Mouse (Mus musculus) adrenal gland, postnatal 10 days (tissue): Measurements from ENCODE around the gene Dmrtc2. TPM values are rescaled to one million over a fixed set of nuclear protein-coding genes. Genes with fewer than 3 reads are reported as not detected.
"Not testable (repeated sequence)": the region's sequence is repeated elsewhere in the genome, so short reads cannot be mapped to it uniquely, and the experiment has no call there.

ENCODE experiments used
- DNase-seq: peaks from one replicate; pipeline ENCODE4 v3.0.0; 2021; ENCODE audit warnings: mixed read lengths
- long read RNA-seq, 2 experiments: library from polyadenylated mRNA; stranded (forward); transcript quantifications; one replicate each; pipeline ENCODE4 v2.0.0; 2021
- total RNA-seq, 2 experiments: library from RNA; stranded (reverse); gene quantifications; 2 replicates each; pipeline ENCODE4 v1.2.3; 2021

Gene Dmrtc2
- total RNA-seq: not detected
- long read RNA-seq, experiment 1: 0 reads
- long read RNA-seq, experiment 2: 0 reads

- DNase-seq: no peak
Measured at GRCm38 (mm10) chr7:24869532-24870165, at the start of gene Dmrtc2, which contains the start of gene Lypd4. Dmrtc2 (plus strand) TSS chr7:24870057. Lypd4 (minus strand) TSS chr7:24869941.

- DNase-seq: no peak
Measured at GRCm38 (mm10) chr7:24824452-24824851, 45.4 kb upstream of the Dmrtc2 start.

DNA sequence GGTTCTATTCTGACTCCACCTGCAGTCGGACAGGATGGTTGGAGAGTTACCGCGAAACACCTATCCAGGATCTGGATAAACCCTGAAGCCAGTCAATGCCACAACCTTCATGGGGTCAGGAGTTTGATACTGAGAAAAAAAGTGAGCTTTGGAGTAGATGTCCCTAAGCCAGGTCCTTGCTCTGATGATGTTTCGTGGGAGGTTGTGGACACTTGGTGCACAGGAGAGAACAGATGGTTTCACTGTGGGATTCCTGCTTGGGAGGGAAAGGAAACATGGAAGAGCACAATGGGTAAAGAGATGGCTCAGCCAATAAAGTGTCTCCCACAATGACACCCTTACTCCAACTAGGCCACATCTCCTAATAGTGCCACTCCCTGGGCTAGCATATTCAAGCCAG, 42.7 kb upstream of the Dmrtc2 start:
- no peak for DNase-seq

DNA sequence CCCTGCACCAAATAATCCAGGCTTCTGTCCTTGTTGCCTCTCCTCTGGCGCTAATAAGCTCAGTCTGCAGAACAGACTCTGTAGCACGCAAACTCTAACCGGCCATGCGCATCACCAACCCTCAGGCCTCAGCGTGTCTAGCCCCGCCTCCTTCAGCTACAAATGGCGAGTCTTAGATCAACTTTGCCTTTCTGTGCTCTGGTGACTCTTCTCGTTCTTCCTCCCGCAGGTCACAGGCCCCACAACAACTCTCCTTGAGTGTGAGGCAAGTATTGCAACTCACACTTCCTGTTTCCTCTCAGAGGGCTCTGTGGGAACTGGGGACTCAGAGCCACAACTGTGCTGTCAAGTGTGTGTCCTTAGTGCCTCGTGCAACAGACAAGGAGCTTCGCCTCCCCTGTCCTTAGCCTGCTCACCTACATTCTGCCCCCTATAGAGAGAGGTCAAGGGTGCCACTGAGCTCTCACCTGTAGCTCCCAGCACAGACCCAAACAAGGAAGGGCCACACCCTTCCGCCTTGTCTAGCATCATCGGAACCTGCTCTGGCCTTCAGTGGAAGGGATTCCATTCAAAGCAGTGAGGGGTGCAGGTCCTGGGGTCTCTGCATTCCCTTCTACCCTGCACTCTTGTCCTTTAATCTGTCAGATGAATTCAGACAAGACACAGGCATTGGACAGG, 31.0 kb upstream of the Dmrtc2 start:
- not testable (repeated sequence) for DNase-seq

DNA sequence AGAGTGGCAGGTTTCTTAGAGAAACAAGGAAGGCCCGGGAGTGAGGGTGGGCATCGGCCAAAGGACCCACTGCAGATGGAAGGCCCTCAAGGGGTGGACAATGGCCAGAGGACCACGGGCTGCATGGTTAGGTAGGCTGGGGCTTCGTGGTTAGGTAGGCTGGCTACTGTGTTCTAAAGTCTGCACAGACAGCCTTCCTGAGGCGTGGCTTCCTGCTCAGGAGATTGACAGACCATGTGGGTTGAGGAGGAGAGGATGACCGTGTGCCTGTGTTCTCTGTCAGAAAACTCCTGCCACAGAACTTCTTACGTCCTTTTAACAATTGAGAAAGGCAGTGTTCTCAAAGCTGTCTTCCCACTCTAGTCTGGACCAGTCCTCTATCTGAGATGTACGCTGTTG, 30.4 kb upstream of the Dmrtc2 start:
- DNase-seq: no peak

- DNase-seq: no peak
Measured at GRCm38 (mm10) chr7:24840331-24840730, 29.5 kb upstream of the Dmrtc2 start.

- no peak for DNase-seq
Measured at GRCm38 (mm10) chr7:24841009-24841408, 28.8 kb upstream of the Dmrtc2 start.

DNA sequence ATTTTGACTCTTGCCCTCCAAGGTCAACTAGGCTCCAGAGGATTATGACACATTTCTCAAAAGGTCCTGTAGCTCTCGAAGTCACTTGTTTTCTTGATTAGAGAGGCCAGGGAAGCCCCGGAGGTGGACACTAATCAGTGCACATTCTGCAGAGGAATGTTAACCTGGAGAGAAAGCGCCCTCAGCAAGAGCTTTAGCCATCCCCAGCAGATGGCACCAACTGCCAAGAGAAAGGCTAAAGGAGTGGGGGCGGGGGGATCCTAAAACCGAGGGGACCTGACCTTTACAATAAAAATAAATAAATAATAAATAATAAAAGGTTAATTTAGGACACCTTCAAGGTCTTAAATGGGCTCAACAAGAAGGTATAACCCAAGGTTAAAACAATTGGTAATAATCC, 25.7 kb upstream of the Dmrtc2 start:
- DNase-seq: peak; percentile 16

DNA sequence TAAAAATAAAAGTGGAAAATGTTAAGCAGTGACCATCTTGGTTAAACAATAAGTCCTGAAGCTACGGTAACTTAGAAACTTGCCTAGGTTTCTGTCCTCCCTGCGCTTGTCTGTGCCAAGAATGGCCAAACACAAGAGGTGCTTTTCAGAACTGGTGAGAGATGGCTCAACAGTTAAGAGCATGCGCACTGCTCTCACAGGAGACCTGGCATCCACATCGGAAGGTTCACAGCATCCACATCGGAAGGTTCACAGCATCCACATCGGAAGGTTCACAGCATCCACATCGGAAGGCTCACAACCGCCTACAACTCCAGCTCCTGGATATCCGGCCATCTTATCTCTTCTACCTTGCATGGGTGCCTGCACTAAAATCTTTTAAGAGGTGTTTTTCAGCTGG, 24.7 kb upstream of the Dmrtc2 start:
- DNase-seq: no peak

DNA sequence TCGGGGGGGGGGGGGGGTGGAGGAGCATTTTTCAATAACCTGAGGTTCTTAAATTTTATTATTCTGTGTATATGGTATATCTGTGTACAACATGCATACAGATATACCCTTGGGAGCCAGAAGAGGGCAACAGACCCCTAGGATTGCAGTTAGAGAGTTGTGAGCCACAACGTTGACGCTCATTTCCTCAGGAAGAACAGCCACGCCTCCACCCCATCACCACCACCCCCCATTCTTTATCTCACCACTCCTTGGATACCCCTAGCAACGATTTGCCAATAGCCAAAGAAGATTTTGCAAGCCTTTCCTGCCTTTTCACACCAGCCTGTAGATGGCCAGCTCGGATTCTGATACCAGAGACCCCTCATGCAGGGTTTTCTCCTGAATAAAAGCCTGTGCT, 24.1 kb upstream of the Dmrtc2 start:
- DNase-seq: no peak

DNA sequence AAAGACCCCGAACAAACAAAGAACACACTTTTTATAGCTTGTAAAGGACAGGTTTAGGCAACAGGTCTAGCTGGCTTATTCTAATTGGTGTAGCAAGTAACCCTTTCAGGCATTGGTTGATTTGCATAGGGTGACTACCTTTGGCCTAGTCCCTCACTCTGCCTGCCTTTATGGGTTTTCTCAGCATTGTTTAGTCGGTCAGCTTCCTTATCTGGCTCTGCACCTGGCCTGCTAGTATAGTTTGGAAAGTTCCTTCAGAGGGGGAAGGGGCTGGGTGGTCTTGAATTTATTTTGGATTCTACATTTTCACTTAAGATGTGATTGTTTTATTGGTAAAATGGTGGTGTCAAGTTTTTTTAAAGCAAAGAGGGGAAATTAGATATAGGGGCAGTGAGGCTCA, 23.3 kb upstream of the Dmrtc2 start:
- DNase-seq: not testable (repeated sequence)

DNA sequence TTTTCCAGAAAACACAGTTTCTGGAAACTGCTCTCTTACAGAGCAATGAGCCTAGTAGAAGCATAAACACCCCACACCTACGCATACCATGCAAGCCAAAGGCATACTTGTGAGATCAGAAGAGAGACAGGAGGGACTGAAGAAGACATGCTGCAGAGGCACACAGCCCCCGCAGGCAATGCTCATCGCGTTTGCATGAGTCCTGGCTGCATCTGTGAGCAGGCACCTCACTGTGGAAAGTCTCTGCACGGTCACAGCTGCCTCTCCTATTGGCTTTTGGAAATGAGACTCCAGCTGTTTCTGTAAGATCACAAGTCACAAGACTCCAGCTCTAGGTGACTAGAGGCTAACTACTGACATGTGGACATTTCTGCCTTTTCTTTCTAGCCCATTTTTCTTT, 19.7 kb upstream of the Dmrtc2 start:
- DNase-seq: no peak

DNA sequence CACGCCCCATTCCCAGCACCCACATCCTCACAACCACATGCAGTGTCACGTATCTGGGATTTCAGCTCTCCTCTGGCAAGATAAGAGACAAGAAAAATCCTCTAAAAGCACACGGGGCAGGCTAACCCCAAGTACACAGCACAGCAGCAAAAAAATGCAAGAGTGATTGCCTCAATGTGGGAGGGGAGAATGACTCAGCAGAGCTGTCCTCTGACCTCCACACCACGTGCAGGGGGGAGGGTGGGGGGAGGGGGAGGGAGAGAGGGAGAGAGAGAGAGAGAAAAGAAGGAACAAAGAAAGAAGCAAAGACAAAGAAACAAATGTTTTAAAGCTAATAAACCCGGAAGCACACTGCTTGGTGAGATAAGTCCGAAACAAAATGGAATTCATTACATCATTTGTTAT, 19.0 kb upstream of the Dmrtc2 start:
- DNase-seq: peak; percentile 34

GRCm38 (mm10) chr7:24851596-24852325, 18.1 kb upstream of the Dmrtc2 start:
- DNase-seq: no peak

DNA sequence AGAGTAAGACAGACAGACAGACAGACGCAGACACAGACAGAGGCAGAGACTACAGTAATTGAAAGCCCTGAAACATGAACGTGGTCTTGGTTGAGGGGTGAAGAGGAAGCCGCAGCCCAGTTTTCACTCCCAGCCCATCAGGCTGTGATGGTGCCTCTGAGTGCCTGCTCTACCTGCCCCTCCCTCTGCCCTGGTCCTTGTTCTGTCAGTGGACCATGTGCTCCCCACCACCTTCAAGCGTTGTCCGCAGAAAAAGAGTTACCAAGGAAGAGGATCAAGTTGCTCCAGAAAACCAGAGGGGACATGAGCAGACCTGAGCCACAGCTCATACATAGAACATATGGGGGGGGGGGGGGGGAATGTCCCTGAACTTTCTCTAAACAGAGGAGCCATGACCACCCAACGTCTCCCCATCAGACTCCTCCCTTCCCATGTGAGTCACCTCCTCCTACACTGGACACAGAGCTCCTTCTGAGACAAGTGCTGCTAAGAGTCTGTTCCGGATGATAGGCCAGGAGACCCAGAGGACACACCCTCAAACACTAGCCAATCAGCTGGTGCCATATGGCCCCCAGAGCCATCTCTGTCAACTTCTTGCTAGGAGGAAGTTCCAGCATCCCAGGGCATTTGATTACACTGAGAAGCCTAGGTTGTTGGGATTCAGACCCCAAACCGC, 17.2 kb upstream of the Dmrtc2 start:
- no peak for DNase-seq

DNA sequence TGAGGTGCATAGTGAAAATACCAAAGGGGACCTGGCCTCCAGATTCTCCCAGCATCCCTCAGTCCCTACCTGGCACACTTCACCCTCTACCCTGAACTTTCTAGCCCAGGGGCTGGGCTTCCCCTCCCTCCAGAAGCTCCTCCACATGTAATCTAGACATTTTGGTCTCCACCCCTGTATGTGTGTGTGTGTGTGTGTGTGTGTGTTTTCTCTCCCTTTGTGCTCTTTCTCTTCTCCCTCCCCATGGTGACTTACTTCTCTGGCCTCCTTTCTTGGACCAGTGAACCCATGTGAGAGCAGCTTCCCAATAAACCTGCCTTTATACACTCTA, 16.7 kb upstream of the Dmrtc2 start:
- no peak for DNase-seq

- DNase-seq: no peak
Measured at GRCm38 (mm10) chr7:24853695-24854094, 16.2 kb upstream of the Dmrtc2 start.

DNA sequence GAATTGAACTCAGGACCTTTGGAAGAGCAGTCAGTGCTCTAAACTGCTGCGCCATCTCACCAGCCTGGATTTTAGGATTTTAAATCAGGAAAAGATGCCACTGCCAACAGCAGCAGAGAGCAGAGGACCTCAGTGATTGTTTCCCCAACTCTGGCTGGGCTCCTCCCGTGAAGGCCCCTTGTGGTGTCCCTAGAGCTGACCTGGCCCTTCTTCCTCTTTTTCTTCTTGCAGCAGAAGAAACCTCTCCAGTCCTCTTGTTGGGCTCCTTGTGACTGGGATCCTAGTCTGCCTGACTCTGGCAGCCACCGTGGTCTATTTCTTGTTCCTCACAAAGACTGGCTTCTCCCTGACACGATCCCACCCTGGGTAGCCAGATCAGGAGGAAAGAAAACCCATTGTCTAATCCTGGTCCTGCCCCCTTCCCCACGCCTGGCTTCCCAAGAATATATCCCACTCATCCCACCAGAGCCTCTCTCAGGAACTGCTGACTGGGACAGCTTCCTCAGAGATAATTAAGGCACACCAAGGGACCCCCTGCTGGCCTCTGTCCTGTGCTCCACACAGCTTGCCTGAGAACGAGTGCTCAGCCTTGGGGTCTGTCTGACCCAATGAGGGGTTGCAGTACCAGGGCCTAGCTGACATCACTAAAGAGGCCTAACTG, 13.3 kb upstream of the Dmrtc2 start:
- DNase-seq: no peak

DNA sequence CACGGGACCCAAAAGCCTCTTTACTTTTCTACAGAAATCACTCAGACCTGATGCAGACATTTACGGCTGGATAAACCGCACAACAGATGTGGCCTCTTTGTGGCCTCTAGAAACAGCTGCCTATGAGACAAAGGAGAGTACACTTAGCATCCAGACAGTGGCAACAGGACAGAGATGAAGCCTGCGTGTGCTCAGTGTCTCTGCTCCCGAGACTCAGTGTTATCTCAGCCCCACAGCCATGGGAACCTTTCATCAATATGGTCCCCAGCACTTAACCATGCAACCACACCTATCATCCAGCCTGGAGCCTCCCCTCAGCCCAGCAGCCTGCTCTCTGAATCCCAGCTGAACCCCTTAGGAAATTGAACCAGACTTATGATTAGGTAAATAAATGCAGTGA, 10.6 kb upstream of the Dmrtc2 start:
- no peak for DNase-seq

DNA sequence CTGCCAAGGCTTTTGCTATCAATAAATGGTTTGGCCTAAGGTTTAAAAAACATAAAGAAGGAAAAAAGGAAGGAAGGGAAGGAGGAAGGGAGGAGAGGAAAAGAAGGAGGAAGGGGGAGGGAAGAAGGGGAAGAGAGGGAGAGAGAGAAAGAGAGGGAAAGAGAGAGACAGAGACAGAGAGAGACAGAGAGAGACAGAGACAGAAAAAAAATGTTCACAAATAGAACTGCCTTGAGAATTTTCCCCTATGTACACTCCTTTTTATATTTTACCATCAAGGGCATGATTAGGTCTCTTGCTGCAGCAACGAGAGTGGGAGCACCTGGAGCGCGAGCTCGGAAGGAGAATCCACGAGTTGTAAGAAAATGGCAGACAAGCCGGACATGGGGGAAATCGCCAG, 7.9 kb upstream of the Dmrtc2 start, which contains the start of gene Gm9844:
Gm9844 (plus strand) TSS at position 301 of the 400 bp plus-strand sequence.
- no peak for DNase-seq

- no peak for DNase-seq
Measured at GRCm38 (mm10) chr7:24862853-24863252, 7.0 kb upstream of the Dmrtc2 start.

DNA sequence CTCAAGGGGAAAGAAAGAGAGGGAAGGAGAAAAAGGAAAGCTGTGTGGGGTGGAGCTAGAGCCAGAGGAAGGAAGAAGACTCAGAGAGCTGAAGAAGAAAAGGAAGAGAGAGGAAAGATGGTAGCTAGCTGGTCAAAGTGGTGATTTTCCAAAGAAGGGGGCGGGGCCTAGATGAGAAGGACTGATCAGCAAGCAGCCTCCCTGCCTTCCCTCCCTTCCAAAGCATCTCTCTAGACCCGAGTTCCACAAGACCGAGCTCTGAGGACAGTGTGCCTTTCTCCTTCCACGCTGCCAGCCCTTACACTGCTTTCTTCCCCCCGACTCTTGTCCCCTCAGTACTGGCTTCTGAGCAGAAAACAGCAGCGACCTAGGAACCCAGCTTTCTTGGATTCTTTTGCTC, 5.7 kb upstream of the Dmrtc2 start:
- no peak for DNase-seq
